Mouse (Mus musculus) retina, embryonic 14.5 days (tissue): ENCODE results near the gene Cebpg.

Experiments used
- DNase-seq: peaks from one replicate; pipeline ENCODE4 v3.0.0-alpha.2; 2015; ENCODE audit warnings: low spot score

Gene Cebpg

DNA sequence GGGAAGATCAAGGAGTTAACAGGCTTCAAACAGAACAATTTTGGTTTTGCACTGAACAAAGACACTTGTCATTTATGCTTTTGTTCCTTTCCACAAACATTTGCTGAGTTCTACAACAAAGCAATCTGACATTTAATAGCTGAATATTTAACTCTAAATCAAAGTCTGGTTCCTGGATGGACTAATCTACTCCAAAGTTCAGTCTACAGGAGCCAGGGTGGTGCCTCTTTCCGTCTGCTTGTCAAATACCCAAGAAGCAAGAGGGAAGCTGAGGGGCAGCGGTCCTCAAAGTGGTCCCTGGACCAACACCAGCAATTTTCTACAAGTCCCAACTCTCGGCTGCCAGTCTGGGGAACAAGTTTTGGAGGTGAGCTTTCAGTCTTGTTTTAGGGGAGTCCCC is 3.2 kb downstream of the Cebpg start:
- DNase-seq = no peak

DNA sequence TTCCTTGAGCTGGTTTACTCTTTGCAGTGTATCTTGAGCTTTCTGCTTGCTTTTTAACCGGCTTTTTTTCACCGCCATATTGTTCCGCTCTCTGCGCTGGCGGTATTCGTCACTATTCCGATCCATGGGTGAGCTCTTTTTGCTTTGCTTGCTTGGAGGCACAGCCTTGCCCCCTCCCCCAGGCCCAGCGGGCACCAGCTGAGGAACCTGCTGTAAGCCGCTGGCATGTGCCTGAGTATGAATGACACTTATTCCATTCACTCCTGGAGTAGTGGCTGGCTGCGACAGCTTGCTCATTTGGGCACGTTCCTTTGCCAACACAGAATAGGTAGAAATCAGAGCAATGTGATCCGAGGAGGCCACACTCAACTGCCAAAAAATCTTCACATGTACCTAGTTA is 5.8 kb downstream of the Cebpg start:
- no peak for DNase-seq

- no peak for DNase-seq
Observed at GRCm38 (mm10) chr7:35046091-35046490, 10.3 kb downstream of the Cebpg start.

- no peak for DNase-seq
Observed at GRCm38 (mm10) chr7:35044719-35045118, 11.7 kb downstream of the Cebpg start.

- no peak for DNase-seq
Observed at GRCm38 (mm10) chr7:35043266-35043817, 13.0 kb downstream of the Cebpg start.

DNA sequence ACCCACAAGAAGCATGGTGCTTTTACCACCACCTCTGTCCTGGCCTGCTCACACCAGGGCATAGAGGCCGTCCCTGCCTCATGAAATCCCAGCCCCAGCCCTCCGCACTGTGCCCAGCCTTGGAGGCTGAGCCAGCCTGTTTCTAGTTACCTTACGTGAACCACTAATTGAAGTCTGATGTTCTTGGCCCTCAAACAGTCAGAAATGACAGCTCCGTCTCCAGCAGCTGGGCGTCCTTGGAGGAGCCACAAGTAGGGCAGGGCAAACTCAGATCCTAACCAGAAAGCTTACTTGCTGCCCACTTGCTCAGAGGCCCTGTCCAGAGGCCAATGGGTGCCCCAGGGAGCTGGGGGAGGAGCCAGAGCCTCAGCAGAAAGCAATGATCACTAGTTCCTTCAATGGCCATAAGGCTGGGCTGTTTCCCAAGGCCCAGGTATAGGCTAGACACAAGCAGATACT is 13.6 kb downstream of the Cebpg start:
- no peak for DNase-seq

- no peak for DNase-seq
Observed at GRCm38 (mm10) chr7:35042209-35042554, 14.2 kb downstream of the Cebpg start.

DNA sequence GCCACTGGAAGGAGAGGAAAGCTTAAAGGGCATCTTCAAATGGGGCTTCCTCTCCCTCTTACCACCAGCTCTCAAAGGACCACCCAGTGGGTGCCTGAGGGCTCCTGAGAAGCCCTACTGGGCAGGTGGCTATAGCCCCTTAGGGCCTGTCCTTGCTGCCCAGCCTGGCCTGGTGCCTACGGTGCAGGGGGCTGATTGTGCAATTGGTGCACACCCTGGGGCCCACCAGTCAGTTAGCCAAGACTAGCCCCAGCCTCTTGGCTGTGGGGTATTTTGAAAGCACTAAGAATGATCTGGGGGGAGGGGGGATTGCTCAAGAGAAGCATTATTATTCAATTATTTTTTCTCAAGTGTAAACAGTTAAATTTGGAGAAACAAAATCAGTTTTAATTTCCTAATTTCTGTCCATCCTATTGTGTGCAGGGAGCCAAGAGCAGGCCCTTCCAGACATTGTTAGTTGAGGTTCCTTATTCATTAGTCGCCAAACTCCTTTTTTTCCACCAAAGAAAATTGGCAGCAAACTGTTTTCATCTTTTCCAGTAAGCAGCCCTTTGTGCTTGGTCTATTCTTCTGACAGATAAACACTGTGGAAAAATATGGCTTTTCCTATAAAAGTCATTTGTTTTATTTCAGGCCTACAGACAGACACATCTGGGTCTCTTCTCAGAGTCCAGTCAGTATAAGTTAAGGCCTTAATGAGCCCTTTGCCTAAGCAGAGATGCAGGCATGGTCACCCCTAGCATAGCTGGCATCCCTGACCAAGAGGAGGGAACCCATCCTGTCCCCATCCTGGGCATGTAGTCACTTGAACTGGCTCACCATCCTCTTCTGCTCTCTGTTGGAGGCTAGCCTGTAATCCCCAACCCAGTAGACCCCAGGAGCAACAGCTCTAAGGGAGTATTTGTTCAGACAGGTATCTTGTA is 14.8 kb downstream of the Cebpg start:
- DNase-seq = no peak

DNA sequence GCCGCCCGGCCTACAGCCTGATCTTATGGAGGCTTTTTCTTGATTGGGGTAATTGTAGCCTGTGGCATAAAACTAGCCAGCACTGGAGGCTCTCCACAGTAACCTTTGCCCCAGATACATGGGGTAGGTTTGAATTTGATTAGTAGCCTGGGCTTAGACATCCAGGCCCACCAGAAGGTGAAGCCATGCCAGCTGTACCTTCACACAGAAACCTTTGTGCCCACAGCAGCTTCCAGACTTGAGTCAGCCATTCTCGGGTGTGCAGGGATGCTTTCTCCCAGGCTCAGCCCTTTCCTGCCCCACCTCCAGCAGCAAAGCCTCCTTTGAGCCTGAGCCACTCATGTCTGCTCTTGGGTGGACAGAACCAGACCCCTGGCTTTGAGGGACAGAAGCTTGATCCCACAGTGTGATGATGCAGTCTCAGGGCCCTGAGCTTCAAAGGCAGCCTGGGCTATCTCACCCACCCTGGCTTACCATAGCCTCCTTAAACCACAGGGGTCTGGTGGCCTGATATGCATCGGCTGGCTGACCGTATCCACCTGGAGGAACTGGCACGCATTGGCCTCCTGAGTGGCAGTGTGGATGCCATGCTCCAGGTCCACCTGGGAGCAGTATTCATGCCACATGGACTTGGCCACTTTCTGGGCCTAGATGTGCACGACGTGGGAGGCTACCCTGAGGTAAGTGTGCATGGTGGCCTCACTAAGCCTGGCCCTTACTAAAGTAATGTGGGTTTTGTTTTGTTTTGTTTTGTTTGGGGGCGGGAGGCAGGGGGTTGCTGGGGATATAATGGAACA is 16.0 kb downstream of the Cebpg start:
- no peak for DNase-seq

DNA sequence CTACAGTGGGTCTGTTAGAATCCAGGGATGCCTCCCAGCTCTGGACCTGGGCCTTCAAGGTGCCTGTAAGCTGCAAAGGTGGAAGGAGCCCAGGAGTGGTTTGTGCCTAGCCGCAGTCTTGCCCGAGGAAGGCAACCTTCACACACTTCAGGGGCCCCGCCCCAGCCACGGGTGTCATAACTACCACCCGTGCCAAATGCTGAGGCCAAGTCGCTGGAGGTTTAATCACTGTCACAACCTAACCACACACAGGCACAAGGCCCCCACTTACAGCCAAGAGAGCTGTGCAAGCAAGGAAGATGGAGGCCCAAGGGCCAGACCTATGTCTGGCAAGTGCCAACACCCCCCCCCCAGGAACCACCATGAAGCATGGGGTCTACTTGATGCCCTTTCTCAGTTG is 19.0 kb downstream of the Cebpg start:
- no peak for DNase-seq

DNA sequence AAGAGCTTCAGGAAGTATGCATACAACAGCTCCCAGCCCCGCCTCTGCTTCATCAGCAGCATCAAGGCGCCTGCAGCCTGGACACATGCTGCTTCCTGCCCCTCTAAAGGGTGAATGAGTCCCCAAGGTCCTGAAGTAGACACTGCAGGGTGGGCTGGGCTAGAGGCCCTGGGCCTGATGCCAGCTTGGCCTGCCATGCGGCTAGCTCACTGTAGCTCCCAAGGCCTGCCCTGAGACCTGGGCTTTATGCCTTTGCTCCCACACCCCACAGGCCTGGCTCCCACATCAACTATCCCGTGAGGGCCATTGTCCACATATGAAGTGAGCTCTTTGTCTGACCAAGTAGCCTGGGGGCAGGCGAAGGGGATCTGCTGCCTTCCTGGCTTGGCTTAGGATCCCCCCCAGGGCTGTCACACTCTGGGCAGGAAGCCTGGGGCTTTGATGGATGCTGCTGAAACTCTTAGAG is 20.1 kb downstream of the Cebpg start:
- no peak for DNase-seq

DNA sequence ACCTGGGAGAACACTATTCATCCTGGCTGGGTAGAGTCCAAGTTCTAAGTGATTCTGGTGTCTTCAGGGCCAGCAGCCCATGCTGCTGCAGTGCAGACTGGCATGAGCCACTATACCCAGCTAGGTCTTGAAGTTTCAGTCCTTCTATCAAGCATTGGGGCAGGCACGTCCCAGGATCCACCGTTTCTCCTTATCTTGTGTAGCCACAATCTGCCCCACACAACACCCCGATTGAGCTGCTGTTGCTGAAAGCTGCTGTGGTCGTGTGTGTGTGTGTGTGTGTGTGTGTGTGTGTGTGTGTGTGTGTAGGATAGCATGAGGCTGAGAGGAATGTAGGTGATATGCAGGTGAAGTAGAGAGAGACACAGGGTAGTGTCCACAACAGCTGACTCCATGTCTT is 20.8 kb downstream of the Cebpg start:
- no peak for DNase-seq

GRCm38 (mm10) chr7:35035141-35035553 is 21.2 kb downstream of the Cebpg start:
- DNase-seq = no peak

- DNase-seq = no peak
Observed at GRCm38 (mm10) chr7:35030567-35030966, 25.8 kb downstream of the Cebpg start.

DNA sequence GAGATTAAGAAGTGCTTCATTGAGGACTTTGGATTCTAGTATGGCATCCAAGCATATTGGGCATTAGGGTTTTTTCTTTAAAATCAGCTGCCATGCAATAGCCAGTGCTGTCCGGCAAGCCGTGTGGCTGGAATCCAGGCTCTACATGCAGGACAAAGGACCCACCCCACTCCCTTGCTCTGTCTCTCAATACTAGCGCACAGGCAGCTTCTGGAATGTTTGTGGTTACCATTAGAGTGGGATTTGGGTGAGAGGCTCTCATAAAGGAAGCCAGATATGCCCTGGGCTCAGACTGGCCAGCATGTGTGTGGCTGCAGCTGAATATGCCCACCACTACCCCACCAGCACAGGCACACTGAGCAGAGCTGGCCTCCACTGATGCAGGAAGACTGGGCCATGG is 26.7 kb downstream of the Cebpg start:
- DNase-seq = no peak

GRCm38 (mm10) chr7:35029228-35029627 is 27.1 kb downstream of the Cebpg start:
- DNase-seq = no peak

- no peak for DNase-seq
Observed at GRCm38 (mm10) chr7:35028559-35028958, 27.8 kb downstream of the Cebpg start.

- DNase-seq = no peak
Observed at GRCm38 (mm10) chr7:35027801-35028420, 28.5 kb downstream of the Cebpg start.

DNA sequence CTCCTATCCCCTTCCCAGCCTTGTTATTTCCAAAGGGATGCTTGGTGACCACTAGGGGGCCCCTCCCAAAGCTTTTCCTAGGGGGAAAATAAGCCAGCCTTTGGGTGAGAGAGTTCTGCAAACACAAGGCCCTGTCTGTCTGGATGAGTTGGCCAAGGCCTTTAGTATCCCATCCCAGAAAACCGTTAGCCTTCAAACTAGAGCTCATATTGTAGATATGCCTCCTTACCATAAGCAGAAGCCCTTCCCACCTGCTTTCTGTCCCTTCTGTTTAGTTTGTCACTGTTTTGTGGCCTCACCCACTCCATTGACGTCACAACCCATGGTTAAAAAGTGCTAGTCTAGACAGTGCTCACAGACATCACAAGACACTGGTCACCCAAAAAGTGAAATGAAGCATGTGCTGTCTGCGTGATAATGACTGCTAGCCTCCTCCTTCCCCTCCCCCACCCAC is 29.5 kb downstream of the Cebpg start:
- peak; percentile 76 for DNase-seq

GRCm38 (mm10) chr7:35026276-35026630 is 30.1 kb downstream of the Cebpg start:
- DNase-seq = no peak

GRCm38 (mm10) chr7:35025409-35026275 is 30.7 kb downstream of the Cebpg start:
- peak; percentile 81 for DNase-seq
